Mouse (Mus musculus) ZHBTc4 (cell line): ENCODE data around the gene Etl4.

Source experiments
- DNase-seq: peaks from one replicate; pipeline ENCODE4 v3.0.0-alpha.2; 2011; ENCODE audit warnings: low read depth, low spot score

Gene Etl4

DNA sequence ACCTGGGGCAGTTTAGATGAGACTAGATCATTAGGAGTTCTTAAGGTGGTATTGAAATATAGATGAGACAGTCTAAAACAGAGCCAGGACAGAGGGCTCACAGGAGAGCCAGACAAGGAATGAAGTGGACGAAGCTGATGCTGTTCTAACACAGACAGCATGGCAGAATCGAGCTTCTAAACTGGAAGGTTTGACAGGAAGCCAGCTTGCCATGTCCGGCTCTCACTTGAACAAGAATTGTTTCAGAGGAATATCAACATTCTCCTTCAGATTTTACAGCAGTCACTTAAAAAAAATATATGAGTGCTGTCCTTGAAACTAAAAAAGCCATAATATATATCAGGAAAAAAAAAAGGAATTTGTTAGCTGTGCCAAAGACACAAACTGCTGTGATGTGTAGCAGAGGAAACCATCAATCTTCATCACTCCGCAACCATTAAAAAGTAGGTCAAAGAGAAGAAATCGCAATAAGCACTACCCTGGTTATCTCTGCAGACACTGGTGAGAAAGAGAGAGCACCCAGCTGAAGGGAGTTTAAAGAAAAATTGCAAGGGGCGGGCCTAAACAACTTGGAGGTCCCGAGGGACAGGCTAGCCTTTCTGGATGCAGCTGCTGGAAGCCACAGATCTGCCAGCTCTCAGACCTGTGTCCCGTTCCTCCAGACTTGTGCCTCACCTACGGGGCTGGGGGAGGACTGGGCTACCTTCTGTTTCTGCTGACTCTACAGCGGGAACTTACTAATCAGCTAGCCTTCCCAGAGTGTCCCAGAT, 534.3 kb downstream of the Etl4 start:
- peak; percentile 20 for DNase-seq

DNA sequence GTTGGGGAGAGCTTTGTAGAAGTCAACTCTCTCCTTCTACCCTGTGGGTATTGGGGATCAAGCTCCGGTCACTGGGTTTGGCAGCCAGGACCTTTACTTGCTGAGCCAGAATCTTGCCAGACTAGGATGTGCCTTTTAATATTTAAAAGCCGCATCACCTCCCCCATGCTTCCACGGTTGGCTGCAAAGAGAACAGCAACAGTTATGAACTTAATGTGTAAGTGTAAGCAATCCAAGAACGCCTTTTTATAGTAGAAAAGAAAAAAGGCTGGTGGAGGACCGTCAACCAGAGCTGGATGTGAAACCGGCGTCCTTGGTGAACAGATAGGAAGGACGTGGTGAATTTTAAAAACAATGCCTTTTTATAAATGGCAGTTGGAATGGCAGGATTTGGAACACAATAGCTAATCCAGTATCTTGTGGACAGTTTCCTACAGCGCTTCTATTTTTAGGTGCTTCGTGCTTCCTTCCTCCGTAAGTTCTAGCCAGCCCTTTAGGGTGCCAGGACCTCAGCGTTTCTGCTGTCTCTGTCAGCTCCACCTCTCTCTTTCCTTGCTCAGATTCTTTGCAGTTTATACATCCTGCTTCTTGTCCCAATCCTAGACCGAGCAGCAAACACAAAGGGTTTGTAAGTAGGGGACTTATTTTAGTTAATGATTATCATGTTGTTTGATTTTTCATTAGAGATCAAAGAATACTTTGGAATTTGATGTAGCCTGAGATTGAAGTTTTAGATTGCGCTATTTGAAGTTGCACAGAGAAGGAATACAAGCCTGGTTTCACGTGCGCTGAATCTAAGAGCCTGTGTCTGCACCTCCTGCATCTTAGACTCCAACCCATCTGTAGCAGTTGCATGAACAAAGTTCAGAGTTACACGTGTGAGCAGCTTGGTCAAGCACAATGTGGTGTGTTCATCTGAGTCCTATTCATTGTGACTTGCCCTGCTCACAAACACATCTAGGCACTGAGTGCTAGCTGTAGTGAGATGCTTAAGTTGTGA, 535.9 kb downstream of the Etl4 start:
- DNase-seq: peak; percentile 24

DNA sequence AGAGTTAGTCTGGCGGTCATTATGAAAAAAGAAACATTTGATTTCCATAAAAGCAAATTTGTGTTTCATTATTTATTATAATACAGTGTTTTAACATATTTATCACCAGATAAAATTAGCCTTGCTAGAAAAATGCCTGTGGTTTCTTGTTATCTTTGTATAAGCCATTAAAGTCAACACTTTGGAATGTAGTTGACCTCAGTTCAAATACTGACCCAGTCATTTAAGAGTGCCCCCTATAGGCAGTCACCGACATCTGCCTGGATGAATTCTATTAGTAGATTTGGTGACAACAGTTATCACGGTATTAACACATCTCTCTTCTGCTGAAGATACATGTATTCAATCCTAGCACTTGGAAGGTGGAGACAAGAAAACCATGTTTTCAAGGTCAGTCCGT, 536.6 kb downstream of the Etl4 start:
- peak; percentile 25 for DNase-seq

DNA sequence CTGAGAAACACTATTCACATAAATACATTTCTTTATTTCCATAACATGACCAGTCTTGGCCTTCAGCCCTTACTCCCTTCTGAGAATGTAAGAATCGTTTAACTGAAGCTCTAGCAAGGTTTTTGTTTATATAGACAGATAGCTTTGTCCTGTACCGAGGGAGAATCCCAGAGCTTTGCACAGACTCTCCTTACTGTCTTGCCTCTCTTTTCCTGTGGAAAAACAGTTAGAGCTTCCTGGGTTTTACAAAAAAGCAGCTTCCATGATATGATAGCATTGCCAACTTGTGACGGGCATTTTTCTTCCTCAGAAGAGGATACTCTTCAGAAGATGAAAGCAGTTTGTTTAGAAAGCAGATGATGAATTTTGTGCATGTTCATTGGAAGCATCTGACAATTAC, 541.4 kb downstream of the Etl4 start:
- DNase-seq: no peak

DNA sequence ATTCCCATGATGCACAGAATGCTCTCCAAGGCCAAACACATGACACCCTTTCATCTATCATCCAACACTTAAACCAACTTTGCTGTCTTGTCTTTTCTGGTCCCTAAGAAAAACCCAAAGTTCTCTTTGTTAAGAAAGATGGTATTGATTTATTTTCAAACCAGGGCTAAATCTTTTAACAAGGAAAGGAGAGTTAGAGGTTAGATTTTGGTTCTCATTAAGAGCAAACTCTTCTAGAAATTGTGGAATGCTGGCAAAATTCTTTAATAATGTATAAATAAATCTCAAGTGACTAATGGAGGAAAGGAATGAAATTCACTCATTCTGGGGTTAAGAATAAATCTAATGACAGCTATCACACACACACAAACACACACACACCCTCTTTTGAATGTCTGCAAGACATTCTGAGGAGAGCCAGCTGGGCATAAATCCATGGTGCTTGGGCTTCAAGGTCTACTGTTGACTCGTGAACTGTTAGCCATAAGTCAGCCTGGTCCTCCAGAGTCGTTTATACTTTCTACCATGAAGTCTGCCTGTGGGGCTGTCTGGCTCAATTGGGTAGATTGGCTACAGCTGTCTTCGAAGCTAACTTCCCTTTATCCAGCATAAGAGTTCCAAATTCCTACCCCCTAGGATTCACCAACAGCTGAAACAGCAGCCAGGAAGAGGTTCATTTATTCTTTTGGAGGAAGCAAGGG, 544.1 kb downstream of the Etl4 start:
- DNase-seq: no peak

GRCm38 (mm10) chr2:20479199-20479598, 569.6 kb downstream of the Etl4 start:
- DNase-seq: no peak

DNA sequence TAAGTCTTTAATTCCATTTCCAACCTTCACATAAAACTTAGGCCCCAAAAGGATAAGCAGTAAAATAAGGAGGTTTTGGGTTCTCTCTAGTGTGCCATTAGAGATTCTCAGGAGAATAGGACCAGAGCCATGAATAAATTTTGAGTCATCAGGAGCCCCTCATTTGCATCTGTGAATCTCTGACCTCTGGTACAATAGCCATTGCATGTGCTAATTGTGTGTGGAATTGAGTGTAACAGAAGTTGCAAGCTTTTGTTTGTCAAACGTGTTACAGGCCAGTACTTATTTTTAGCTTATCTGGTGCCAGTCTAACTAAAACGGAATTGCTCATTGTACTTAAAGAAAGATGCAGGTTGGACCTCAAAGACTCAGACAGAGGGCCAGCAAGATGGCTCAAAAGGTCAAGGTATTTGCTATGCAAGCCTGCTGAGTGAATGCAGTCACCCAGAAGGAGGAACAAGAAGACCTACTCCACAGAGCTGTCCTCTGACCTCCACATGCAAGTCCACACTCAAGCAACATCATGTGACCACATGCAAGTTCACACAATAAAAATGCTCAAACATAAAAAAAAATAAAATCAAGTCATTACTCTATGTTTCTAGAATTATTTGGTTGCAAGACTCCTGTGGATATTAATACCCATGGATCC, 576.7 kb downstream of the Etl4 start:
- DNase-seq: peak; percentile 24

DNA sequence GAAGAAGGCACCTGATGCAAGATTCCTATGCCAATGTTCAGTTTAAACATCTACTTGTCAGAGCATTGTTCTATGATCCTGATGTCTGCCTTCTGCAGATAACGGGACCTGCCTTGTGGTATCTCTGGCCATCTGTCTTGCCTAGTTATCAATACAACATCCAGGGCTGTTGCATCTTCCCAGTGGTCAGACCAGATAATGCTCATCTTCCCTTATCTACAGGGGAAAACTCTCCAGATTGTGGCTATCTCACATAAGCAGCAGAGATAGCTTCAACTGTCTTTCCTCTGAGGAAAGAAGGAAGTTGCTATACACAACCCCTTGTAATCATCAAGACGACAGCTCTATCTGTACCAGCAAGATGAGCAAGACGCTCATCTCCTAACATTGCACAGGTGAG, 579.5 kb downstream of the Etl4 start:
- DNase-seq: no peak

- peak; percentile 41 for DNase-seq
Observed at GRCm38 (mm10) chr2:20492125-20492524, 582.5 kb downstream of the Etl4 start.

GRCm38 (mm10) chr2:20493806-20494205, 584.2 kb downstream of the Etl4 start:
- peak; percentile 93 for DNase-seq

- DNase-seq: peak; percentile 86
Observed at GRCm38 (mm10) chr2:20494666-20495065, 585.1 kb downstream of the Etl4 start.

DNA sequence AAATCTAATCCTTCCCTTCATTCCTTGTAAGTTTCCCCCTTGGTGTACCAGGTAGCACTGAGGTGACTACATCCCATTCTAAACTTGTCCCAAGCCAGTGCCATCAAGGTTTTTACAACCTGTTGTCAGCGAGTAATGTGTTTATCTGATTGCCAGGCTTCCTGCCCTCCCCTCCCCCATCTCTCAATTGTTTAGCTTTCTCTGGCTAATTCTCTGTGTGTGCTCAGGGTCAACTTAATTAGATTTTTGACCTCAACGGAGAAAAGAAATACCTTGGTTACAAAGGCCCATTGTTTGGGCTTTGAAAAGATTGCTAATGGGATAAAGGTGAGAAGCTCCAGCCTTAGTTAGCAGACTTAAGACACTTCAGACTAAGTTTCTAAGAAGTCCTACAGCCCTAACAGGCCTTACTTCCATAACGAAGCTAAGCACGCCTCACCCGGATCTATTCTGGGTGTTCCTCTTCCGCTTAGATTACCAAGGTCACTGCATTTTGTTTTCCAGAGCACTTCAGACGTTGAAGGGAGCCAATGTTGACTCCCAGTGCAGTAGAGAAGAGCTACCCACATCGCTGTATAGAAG, 586.7 kb downstream of the Etl4 start:
- peak; percentile 95 for DNase-seq

DNA sequence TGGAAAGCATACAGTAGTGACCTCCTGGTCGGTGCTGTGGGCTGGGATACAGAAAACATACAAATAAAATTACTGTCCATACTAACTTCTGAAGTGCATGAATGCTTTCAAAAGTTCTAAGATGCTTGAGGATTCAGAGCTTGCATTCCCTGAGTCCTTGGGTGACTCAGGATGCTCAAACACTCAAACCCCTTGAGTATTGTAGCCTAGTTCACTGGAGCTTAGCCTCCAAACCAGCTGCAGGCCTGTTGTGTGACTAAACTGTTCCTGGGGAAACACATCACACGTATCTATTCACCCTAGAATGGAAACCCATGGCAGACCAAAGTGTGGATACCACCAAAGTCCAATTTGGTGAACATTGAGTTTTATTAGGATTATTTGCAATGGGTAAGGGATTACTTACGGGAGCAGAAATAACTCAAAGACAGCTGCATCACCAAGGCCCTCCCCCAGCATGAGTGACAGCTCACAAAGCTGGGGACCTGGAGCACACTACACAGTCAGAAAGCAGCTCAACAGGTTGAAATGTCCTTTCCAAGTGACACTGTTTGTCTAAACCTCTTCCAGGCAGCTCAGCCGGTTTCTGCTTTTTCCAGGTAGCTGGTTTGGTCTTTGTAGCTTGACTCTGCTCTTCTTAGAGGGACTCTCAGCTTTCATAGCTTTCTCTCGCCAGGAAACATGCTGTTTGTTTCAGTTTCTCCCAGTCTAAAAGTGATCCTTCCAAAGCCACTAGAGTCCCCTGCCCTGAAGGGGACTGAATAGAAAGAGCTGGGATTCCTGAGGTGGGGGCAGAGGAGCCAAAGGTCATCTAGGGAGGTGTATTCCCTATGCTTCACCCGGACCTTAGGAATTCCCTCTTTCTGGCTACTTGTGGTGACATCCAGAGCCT, 598.5 kb downstream of the Etl4 start:
- peak; percentile 61 for DNase-seq

GRCm38 (mm10) chr2:20508724-20509052, 599.1 kb downstream of the Etl4 start:
- no peak for DNase-seq

- no peak for DNase-seq
Observed at GRCm38 (mm10) chr2:20510061-20510460, 600.5 kb downstream of the Etl4 start.

DNA sequence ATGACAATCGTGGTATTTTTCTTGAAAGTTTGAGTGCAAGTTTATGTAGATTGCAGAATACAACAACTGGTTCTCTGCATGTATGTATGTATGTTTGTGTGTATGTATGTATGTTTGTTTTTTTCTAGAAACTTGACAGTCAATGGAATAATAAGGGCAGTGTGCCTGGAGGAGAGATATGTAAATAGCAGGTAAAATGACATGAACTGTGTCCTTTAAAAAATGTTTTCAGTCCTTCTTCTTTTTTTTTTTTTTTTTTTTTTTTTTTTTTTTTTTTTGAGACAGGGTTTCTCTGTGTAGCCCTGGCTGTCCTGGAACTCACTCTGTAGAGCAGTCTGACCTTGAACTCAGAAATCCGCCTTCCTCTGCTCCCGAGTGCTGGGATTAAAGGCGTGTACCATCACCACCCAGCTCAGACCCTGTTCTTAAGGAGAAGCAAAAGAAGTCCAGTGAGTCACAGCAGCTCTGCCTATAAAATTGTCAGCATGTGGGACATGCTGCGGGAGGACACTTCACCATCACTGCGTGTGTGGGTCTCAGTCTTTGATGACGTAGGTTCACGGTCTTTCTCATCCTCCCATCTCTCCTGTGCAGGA, 606.8 kb downstream of the Etl4 start:
- peak; percentile 59 for DNase-seq

DNA sequence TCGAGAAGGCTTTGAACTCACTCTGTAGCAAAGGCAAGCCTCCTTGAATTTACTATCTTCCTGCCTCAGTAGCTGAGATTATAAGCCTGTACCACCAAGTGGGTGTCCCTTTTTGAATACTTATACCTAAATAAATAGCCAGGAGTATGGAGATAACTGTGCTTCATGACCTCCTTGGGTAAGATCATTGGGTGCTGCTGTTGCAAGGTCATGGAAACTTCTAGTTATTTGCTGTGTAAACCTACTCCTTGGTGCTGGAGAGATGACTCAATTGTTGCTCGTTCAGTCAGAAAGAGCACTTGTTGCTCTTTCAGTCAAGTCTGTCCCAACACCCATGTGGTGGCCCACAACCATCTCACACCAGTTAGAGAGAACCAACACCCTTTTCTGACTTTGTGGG, 608.3 kb downstream of the Etl4 start:
- no peak for DNase-seq

DNA sequence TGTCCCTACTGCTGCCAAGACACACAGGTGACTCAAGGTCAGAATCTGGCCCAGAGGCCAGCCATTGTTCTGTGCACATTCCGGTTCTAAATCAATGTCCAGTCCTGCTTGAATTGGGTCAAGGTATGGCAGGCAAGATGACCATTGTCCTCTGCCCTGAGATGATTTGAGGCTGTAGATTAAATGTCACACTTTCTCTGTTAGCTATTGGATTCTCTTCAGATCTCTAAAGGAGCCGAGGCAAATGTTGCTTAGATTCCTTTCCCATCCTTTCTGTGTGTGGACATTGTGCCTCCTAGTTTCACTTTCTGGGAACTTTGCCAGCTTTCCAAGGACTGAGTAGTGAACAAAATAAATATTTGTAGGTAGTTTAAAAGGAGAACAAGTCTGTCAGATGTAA, 608.9 kb downstream of the Etl4 start:
- DNase-seq: no peak

DNA sequence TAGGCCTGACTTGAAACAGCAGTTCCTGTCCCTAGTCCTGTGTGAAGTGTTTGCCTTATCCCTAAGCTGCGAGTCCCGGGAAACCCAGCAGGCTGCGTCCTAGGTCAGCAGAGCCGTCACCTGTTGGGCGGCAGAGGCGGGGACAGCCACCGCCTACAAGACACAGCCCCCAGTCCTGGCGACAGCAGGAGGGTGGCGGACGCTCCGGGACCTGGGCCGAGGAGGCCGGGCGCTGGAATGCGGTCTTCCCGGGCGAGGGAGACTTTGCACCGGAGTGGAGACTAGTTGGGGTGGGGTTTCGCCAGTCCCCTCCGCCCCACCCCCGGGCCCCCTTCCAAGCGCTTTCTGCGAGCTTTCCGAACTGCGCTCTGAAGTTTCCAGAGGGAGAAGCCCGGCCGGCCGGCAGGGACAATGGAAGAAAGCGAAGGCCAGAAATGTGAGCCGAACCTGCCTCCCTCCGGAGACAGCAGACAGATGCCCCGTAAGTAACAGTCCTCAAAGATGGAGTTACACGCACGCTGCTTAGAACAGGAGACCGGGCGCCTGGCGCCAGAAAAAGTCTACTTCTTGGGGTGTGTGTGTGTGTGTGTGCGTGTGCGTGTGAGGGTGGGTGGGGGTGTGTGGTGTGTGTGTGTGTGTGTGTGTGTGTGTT, 610.0 kb downstream of the Etl4 start:
- peak; percentile 86 for DNase-seq
